Mouse (Mus musculus): ENCODE measurements around the gene Itpripl2.

The Itpripl2 gene

DNA sequence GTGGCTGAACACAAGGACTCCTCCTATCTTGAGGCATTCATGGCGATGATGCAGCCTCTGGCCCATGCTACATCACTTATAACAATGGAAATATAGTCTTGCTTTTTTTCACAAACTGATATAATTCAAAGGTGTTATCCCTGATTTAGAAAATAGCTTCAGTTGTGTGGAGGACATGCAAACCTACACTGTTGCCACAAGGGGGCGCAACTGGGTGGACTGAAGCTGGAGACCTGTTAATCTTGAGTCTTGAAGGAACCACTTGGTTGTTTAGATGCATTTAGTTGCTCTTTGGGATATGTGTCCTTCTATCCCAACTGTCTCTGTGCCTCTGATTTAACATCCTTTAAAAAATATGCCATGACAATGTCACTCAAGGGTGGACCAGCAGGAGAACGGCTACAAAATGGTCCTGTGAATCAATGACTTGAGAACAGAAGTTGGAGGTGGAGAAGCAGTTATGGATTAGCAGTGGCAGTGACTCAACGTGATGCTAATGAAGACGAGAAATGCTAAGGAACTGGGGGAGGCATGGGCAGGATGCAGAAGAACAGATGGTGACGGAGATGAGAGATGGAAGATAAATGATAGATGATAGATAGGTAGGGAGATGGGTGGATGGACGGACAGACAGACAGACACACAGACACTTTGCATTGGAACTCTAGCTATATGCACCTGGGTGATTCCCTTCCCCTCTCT is 54.5 kb downstream of the Itpripl2 start:
- DNase-seq = peak; percentile 37

Measured in lung, postnatal 10 days (tissue).